ENCODE assay signal across 8 mouse cellular contexts in genomic region chr17:27856798-27857648, GRCm38 (mm10). TPM values are rescaled to one million over a fixed set of nuclear protein-coding genes. Genes with fewer than 3 reads are reported as not detected.
A peak's percentile ranks its signal among the peaks of the same experiment; 100 is the strongest.
DNase-seq lines count a peak whose midpoint lies in the region; ATAC-seq and TF ChIP-seq lines count a peak whose summit lies in the region.

No protein-coding gene starts in this region.

- TF ChIP-seq CTCF in embryonic fibroblast, embryonic 13.5 days (IDR thresholded peaks at IDR 0.05; ENCODE audit: borderline replicate concordance, insufficient read depth, low read length): no peak
- TF ChIP-seq CTCF in testis, adult 2 months (IDR thresholded peaks at IDR 0.05; ENCODE audit: control insufficient read depth, insufficient read depth, insufficient replicate concordance, low read depth, low read length): no peak

- peak; percentile 47 for DNase-seq in CD4-positive, CD25-positive, alpha-beta regulatory T cell, adult 2 months (ENCODE audit: low read depth, low spot score)
- peak; percentile 76 for DNase-seq in adrenal gland, postnatal 10 days
- DNase-seq in neural tube, embryonic 11.5 days (ENCODE audit: low spot score): peak; percentile 69

- TF ChIP-seq POLR2A in embryonic fibroblast, embryonic 13.5 days (IDR thresholded peaks at IDR 0.05; ENCODE audit: low read depth, low read length): peak; percentile 42
- no peak for TF ChIP-seq POLR2A in testis, adult 2 months (IDR thresholded peaks at IDR 0.05; ENCODE audit: control insufficient read depth, low read depth, low read length)

- peaks cover 24% of the 10 kb centered on the region for H3K36me3 ChIP-seq in heart, embryonic 12.5 days
- peaks cover 27% of the 10 kb centered on the region for H3K36me3 ChIP-seq in kidney, embryonic 15.5 days
- peaks cover 16% of the 10 kb centered on the region for H3K36me3 ChIP-seq in liver, embryonic 16.5 days (ENCODE audit: control insufficient read depth, insufficient read depth)
- H3K36me3 ChIP-seq in neural tube, embryonic 11.5 days (ENCODE audit: control insufficient read depth, insufficient read depth, low read length): no peaks in the 10 kb centered on the region; the same call in 1 of the 2 replicates
- no peaks in the 10 kb centered on the region; the same call in 1 of the 2 replicates for H3K36me3 ChIP-seq in testis, adult 2 months (ENCODE audit: control insufficient read depth, insufficient read depth, low read length)

- H3K4me1 ChIP-seq in embryonic fibroblast, embryonic 13.5 days (ENCODE audit: control insufficient read depth, insufficient read depth, low read length): peaks cover 6% of the 10 kb centered on the region; the same call in 1 of the 2 replicates
- H3K4me1 ChIP-seq in heart, embryonic 12.5 days (replicated peaks): peaks cover 38% of the 10 kb centered on the region
- H3K4me1 ChIP-seq in kidney, embryonic 15.5 days: peaks cover 36% of the 10 kb centered on the region
- H3K4me1 ChIP-seq in liver, embryonic 16.5 days (ENCODE audit: control insufficient read depth, low read depth, low read length): peaks cover 34% of the 10 kb centered on the region
- peaks cover 15% of the 10 kb centered on the region for H3K4me1 ChIP-seq in neural tube, embryonic 11.5 days (ENCODE audit: control insufficient read depth, insufficient read depth, low read length)
- peaks cover 5% of the 10 kb centered on the region for H3K4me1 ChIP-seq in testis, adult 2 months (ENCODE audit: control insufficient read depth, insufficient read depth, low read length)

- H3K4me2 ChIP-seq in heart, embryonic 12.5 days: peak overlapping the region; percentile 88
- peak overlapping the region; percentile 86 for H3K4me2 ChIP-seq in kidney, embryonic 15.5 days
- H3K4me2 ChIP-seq in liver, embryonic 16.5 days (ENCODE audit: low read depth, low read length): peak overlapping the region; percentile 97
- peak overlapping the region; percentile 74 for H3K4me2 ChIP-seq in neural tube, embryonic 11.5 days (ENCODE audit: low read depth)

- H3K27ac ChIP-seq in embryonic fibroblast, embryonic 13.5 days (ENCODE audit: insufficient read depth, low read length): peak overlapping the region; percentile 62
- peak overlapping the region; percentile 68 for H3K27ac ChIP-seq in heart, embryonic 12.5 days (ENCODE audit: poor library complexity, severe bottlenecking)
- H3K27ac ChIP-seq in kidney, embryonic 15.5 days: peak overlapping the region; percentile 88
- H3K27ac ChIP-seq in liver, embryonic 16.5 days (ENCODE audit: low read length): peak overlapping the region; percentile 90
- peak overlapping the region; percentile 54 for H3K27ac ChIP-seq in neural tube, embryonic 11.5 days (ENCODE audit: low read depth, low read length)
- H3K27ac ChIP-seq in testis, adult 2 months (ENCODE audit: control insufficient read depth, insufficient read depth, low read depth, low read length): peak overlapping the region; percentile 70

- peak overlapping the region; percentile 71 for H3K4me3 ChIP-seq in embryonic fibroblast, embryonic 13.5 days (ENCODE audit: insufficient read depth, low read length)
- peak overlapping the region; percentile 71 for H3K4me3 ChIP-seq in heart, embryonic 12.5 days
- H3K4me3 ChIP-seq in kidney, embryonic 15.5 days (replicated peaks): peak overlapping the region; percentile 74
- H3K4me3 ChIP-seq in liver, embryonic 16.5 days (ENCODE audit: low read depth, low read length): peak overlapping the region; percentile 92
- H3K4me3 ChIP-seq in neural tube, embryonic 11.5 days (ENCODE audit: low read depth, low read length): peak overlapping the region; percentile 79
- peak overlapping the region; percentile 92 for H3K4me3 ChIP-seq in testis, adult 2 months (ENCODE audit: control insufficient read depth, low read depth, low read length)

- H3K9me3 ChIP-seq in heart, embryonic 12.5 days (replicated peaks): no peaks in the 10 kb centered on the region
- no peaks in the 10 kb centered on the region for H3K9me3 ChIP-seq in kidney, embryonic 15.5 days (replicated peaks)
- H3K9me3 ChIP-seq in liver, embryonic 16.5 days (replicated peaks; ENCODE audit: control insufficient read depth, low read length): no peaks in the 10 kb centered on the region
- no peaks in the 10 kb centered on the region for H3K9me3 ChIP-seq in neural tube, embryonic 11.5 days (ENCODE audit: control insufficient read depth, low read length)

- ATAC-seq in heart, embryonic 12.5 days (ENCODE audit: insufficient number of reproducible peaks, low FRiP score): peak; percentile 68
- peak; percentile 62 for ATAC-seq in kidney, embryonic 15.5 days (replicated peaks; ENCODE audit: low FRiP score)
- peak; percentile 59 for ATAC-seq in liver, embryonic 16.5 days (ENCODE audit: low read depth)
- peak; percentile 60 for ATAC-seq in neural tube, embryonic 11.5 days (ENCODE audit: insufficient read depth, low FRiP score, low TSS enrichment)

- WGBS in heart, embryonic 12.5 days: 2% methylated on average over 52 of the region's 52 CpGs
- WGBS in kidney, embryonic 15.5 days: 1% methylated on average over 51 of the region's 52 CpGs
- WGBS in liver, embryonic 16.5 days (ENCODE audit: insufficient replicate concordance): under 1% methylated on average over 52 of the region's 52 CpGs
- 2% methylated on average over 50 of the region's 52 CpGs for WGBS in neural tube, embryonic 11.5 days

- no peaks in the 10 kb centered on the region for H3K27me3 ChIP-seq in heart, embryonic 12.5 days (replicated peaks)
- H3K27me3 ChIP-seq in kidney, embryonic 15.5 days: no peaks in the 10 kb centered on the region
- no peaks in the 10 kb centered on the region for H3K27me3 ChIP-seq in liver, embryonic 16.5 days (ENCODE audit: control insufficient read depth, insufficient read depth, low read depth, low read length)
- no peaks in the 10 kb centered on the region for H3K27me3 ChIP-seq in neural tube, embryonic 11.5 days (ENCODE audit: control insufficient read depth, insufficient read depth, low read length)
- no peaks in the 10 kb centered on the region for H3K27me3 ChIP-seq in testis, adult 2 months (ENCODE audit: control insufficient read depth, insufficient read depth, low read length)

- peak overlapping the region; percentile 87 for H3K9ac ChIP-seq in heart, embryonic 12.5 days
- H3K9ac ChIP-seq in kidney, embryonic 15.5 days: peak overlapping the region; percentile 80
- peak overlapping the region; percentile 90 for H3K9ac ChIP-seq in liver, embryonic 16.5 days (ENCODE audit: low read depth, low read length)
- peak overlapping the region; percentile 93 for H3K9ac ChIP-seq in neural tube, embryonic 11.5 days (ENCODE audit: low read length)

RNA-seq across cellular contexts. Expression of gene Uhrf1bp1, which starts 0.8 kb away (rescaled TPM):
- 10 to 100 TPM; 24.5 to 24.7 TPM for total RNA-seq in adrenal gland, postnatal 10 days (2021)
- polyA plus RNA-seq in embryonic fibroblast, embryonic 13.5 days (2011; ENCODE audit: insufficient read length, low read depth, missing spikeins): 16.0 and 20.6 TPM in 2 replicates
- 6.4 and 7.2 TPM in 2 replicates for polyA plus RNA-seq in heart, embryonic 12.5 days (2016; fragmentation: Nextera tagmentation; extraction: Ambion mirVana)
- 6.1 and 7.9 TPM in 2 replicates for polyA plus RNA-seq in kidney, embryonic 15.5 days (2015; fragmentation: Nextera tagmentation; extraction: Ambion mirVana)
- 2.4 and 2.5 TPM in 2 replicates for polyA plus RNA-seq in liver, embryonic 16.5 days (2015; fragmentation: Nextera tagmentation; extraction: Ambion mirVana)
- 7.6 and 7.8 TPM in 2 replicates for polyA plus RNA-seq in neural tube, embryonic 11.5 days (2014; fragmentation: Nextera tagmentation; extraction: Ambion mirVana)
- 16.7 and 17.0 TPM in 2 replicates for polyA plus RNA-seq in testis, adult 2 months (2012; rRNA removed)

RNA-seq across cellular contexts. Expression of gene Snrpc, which starts 19.1 kb away (rescaled TPM):
- total RNA-seq in adrenal gland, postnatal 10 days (2021): 100 to 1,000 TPM in 1 of 2 experiments, 10 to 100 TPM in 1; 94.8 to 102 TPM
- polyA plus RNA-seq in embryonic fibroblast, embryonic 13.5 days (2011; ENCODE audit: insufficient read length, low read depth, missing spikeins): 101 and 121 TPM in 2 replicates
- polyA plus RNA-seq in heart, embryonic 12.5 days (2016; fragmentation: Nextera tagmentation; extraction: Ambion mirVana): 221 and 222 TPM in 2 replicates
- polyA plus RNA-seq in kidney, embryonic 15.5 days (2015; fragmentation: Nextera tagmentation; extraction: Ambion mirVana): 330 and 331 TPM in 2 replicates
- polyA plus RNA-seq in liver, embryonic 16.5 days (2015; fragmentation: Nextera tagmentation; extraction: Ambion mirVana): 105 and 114 TPM in 2 replicates
- polyA plus RNA-seq in neural tube, embryonic 11.5 days (2014; fragmentation: Nextera tagmentation; extraction: Ambion mirVana): 350 and 368 TPM in 2 replicates
- polyA plus RNA-seq in testis, adult 2 months (2012; rRNA removed): 173 and 198 TPM in 2 replicates

RNA-seq across cellular contexts. Expression of gene D17Wsu92e, which starts 36.6 kb away (rescaled TPM):
- 100 to 1,000 TPM; 132 to 137 TPM for total RNA-seq in adrenal gland, postnatal 10 days (2021)
- polyA plus RNA-seq in embryonic fibroblast, embryonic 13.5 days (2011; ENCODE audit: insufficient read length, low read depth, missing spikeins): 63.7 and 68.6 TPM in 2 replicates
- polyA plus RNA-seq in heart, embryonic 12.5 days (2016; fragmentation: Nextera tagmentation; extraction: Ambion mirVana): 14.8 and 15.1 TPM in 2 replicates
- 16.7 and 16.8 TPM in 2 replicates for polyA plus RNA-seq in kidney, embryonic 15.5 days (2015; fragmentation: Nextera tagmentation; extraction: Ambion mirVana)
- 14.3 and 16.8 TPM in 2 replicates for polyA plus RNA-seq in liver, embryonic 16.5 days (2015; fragmentation: Nextera tagmentation; extraction: Ambion mirVana)
- 12.6 and 14.1 TPM in 2 replicates for polyA plus RNA-seq in neural tube, embryonic 11.5 days (2014; fragmentation: Nextera tagmentation; extraction: Ambion mirVana)
- polyA plus RNA-seq in testis, adult 2 months (2012; rRNA removed): 109 and 111 TPM in 2 replicates

RNA-seq across cellular contexts. Expression of gene Anks1, which starts 52.1 kb away (rescaled TPM):
- total RNA-seq in adrenal gland, postnatal 10 days (2021): 10 to 100 TPM; 26.9 to 40.0 TPM
- 9.9 and 12.7 TPM in 2 replicates for polyA plus RNA-seq in embryonic fibroblast, embryonic 13.5 days (2011; ENCODE audit: insufficient read length, low read depth, missing spikeins)
- polyA plus RNA-seq in heart, embryonic 12.5 days (2016; fragmentation: Nextera tagmentation; extraction: Ambion mirVana): 11.5 and 12.1 TPM in 2 replicates
- polyA plus RNA-seq in kidney, embryonic 15.5 days (2015; fragmentation: Nextera tagmentation; extraction: Ambion mirVana): 12.4 and 14.4 TPM in 2 replicates
- 3.7 and 4.4 TPM in 2 replicates for polyA plus RNA-seq in liver, embryonic 16.5 days (2015; fragmentation: Nextera tagmentation; extraction: Ambion mirVana)
- polyA plus RNA-seq in neural tube, embryonic 11.5 days (2014; fragmentation: Nextera tagmentation; extraction: Ambion mirVana): 43.1 and 46.9 TPM in 2 replicates
- 16.1 and 18.2 TPM in 2 replicates for polyA plus RNA-seq in testis, adult 2 months (2012; rRNA removed)

RNA-seq across cellular contexts. Expression of gene Taf11, which starts 52.6 kb away (rescaled TPM):
- total RNA-seq in adrenal gland, postnatal 10 days (2021): 10 to 100 TPM; 28.9 to 29.8 TPM
- polyA plus RNA-seq in embryonic fibroblast, embryonic 13.5 days (2011; ENCODE audit: insufficient read length, low read depth, missing spikeins): 33.2 and 39.5 TPM in 2 replicates
- polyA plus RNA-seq in heart, embryonic 12.5 days (2016; fragmentation: Nextera tagmentation; extraction: Ambion mirVana): 48.6 and 56.2 TPM in 2 replicates
- 65.1 and 75.7 TPM in 2 replicates for polyA plus RNA-seq in kidney, embryonic 15.5 days (2015; fragmentation: Nextera tagmentation; extraction: Ambion mirVana)
- polyA plus RNA-seq in liver, embryonic 16.5 days (2015; fragmentation: Nextera tagmentation; extraction: Ambion mirVana): 20.6 and 21.3 TPM in 2 replicates
- polyA plus RNA-seq in neural tube, embryonic 11.5 days (2014; fragmentation: Nextera tagmentation; extraction: Ambion mirVana): 76.1 and 83.6 TPM in 2 replicates
- 30.4 and 32.6 TPM in 2 replicates for polyA plus RNA-seq in testis, adult 2 months (2012; rRNA removed)

Comparison
In these comparisons a context has a peak if more than half of its experiments do, and no peak if none do; other contexts are left out.
1. Peak in every context shown above with its lines: DNase-seq, ATAC-seq, H3K4me3 ChIP-seq and H3K27ac ChIP-seq.